Mouse (Mus musculus): ENCODE measurements around the gene Pcsk2.

DNA sequence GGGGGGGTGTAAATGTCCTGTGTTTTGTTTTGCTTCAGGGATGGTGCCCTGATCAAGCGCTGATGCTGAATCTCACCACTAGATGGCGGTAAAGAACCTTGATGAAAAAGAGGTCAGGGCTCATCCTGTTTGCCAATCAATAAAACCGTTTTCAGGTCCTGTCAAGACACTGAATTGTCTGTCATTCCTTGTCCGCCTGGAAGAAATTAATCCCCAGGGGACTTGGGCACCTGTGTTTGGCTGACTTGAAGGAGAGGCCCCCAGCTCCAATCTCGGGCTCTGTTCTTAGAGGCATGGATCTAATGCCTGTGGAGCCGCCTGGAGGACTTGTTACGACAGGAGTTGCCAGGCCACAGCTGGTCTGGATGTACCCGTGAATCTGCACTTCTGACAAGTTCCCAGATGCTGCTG, 291.3 kb downstream of the Pcsk2 start:
- no peak for TF ChIP-seq CTCF (IDR thresholded peaks at IDR 0.05; ENCODE audit: borderline replicate concordance, control insufficient read depth, extremely low read depth, insufficient read depth, low read length, poor library complexity)
- TF ChIP-seq POLR2A (IDR thresholded peaks at IDR 0.05; ENCODE audit: control insufficient read depth, extremely low read depth, insufficient read depth, low read length, poor library complexity): no peak
